Mouse (Mus musculus) left cerebral cortex, adult 11 months (tissue): Measurements from ENCODE around the gene Slc29a1.

Experiments used
- DNase-seq: peaks from one replicate; pipeline ENCODE4 v3.0.0; 2022; ENCODE audit warnings: low spot score

The Slc29a1 gene

GRCm38 (mm10) chr17:45589236-45589635, 10.2 kb downstream of the Slc29a1 start:
- DNase-seq = no peak

DNA sequence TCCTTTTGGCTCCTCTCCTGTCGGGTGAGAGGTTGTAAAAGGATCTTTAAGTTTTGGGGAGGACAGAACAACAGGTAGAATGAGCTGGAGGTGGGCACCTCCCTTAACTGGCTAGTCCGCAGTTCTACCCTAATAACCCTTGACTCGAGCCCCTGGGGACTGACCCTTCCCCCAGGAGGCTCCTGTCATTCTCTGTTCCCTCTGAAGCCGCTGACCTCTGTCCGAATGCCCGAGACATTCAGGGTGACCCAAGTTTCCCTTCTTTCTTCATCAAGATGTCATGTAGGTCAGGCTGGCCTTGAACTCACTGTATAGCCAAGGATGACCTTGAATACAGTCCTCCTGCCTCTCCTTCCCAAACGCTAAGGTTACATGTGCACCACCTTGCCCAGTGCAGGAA, 11.0 kb downstream of the Slc29a1 start:
- no peak for DNase-seq

DNA sequence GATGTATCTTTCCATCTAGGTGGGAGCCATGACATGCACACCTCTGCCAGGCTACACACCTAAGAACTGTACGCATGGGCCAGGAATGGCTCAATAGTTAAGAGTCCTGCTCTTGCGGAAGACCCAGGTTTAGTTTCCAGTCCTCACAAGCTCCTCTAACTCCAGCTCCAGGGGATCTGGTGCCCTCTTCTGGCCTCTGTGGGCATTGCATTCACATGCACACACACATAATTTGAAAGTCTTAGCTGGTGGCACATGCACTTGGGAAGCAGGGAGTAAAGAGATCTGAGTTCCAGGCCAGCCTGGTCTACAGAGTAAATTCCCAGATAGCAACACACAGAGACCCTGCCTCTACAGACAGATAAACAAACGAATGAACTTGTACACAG, 13.0 kb downstream of the Slc29a1 start:
- no peak for DNase-seq

DNA sequence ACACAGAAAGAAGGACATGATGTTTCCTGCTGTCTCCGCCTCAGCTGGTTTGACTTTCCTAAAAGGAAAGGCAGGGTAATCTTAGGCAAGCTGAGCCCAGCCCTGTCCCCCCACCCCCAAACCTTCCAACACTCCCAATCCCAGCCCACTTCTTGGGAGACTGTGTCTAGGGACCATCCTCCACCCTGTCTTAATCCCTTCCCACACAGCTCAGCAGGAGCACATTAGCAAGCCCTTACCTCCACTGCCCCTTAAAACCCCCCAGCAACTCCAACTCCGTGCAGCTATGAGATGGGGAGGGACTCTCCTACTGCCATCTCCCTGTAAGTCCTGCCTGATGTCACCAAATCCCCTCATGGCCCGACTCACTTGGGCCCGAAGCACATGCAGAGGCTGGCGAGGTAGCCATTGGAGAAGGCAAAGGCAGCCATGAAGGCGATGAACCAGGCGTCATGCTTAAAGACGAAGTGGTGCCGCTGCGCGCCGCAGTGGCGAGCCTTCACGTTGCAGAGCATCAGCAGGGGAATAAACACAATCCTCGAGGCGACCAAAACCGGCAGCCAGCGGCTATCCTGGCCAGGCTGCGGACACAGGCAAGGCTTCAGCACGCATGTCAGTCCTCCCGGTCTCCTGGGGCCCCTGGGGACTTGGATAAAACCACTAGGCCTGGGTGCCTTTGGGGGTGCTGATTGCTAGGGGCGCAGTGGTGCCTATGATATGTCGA, 13.5 kb downstream of the Slc29a1 start:
- DNase-seq = no peak

DNA sequence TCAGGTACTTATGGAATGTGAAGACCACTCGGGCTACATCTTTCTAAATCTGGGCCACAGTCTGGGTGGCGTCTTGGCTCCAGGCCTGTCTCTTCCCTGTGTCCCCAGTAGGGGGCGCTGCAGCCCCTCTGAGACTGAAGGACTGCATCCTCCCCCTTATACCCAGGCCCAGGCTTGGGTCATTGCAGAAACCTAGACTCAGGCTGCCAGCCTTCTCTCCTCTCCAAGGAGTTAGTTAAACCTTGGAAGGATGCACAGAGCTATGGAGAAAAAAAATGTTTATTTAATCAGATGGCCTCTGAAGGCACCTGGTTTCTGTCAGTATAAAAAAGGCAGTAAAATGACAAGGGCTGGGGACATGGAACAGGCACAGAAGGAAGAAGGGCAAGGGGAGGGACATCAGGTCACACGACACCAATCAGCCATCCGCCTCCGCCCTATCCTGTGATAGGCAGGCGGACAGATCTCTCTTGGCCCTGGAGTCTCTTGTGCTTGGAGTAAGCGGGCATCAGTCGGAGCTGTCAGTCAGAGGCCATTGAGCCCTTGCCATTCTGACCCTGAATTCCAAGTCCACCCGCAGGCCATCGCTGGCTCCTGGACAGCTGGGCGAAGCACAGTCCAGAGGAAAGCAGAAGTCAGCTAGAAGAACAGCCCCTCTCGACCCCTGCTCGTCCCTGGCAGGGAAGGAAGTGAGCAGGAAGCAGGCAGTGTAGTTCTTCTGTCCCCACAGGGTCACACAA, 14.3 kb downstream of the Slc29a1 start:
- no peak for DNase-seq

DNA sequence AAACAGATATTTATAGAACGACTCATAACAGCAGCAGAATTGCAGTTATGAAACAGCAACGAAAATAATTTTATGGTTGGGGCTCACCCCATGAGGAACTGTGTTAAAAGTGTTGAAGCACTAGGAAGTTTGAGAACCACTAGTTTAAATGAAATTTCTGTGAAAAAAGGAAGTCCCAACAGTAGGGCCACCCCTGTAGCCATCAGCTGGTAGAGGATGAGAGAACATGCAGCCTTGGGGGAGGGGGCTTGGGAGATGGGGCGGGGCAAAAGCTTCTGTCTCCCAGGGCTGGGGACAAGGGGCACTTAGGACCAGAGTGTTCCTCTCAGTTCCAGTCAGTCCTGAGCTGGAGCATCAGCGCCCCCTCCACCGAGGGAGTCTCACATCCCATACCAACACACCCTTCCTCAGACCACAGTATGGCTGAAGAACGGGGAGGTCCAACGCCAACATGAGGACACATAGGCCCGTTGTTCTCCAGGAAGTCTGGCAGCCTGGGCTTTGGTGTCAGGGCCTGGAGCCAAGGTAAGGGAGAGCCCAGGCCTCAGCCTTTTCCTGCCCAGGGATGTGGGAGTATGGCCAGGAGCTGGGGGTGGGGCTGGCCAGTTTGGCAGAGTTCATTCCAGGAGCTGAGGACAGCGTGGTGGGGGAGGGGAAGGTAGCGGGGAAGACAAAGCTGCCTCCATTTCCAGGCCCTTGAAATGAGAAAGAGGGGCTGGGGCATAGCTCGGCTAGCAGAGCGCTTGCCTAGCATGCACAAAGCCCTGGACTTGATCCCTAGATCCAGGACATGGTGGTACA, 15.1 kb downstream of the Slc29a1 start:
- no peak for DNase-seq

DNA sequence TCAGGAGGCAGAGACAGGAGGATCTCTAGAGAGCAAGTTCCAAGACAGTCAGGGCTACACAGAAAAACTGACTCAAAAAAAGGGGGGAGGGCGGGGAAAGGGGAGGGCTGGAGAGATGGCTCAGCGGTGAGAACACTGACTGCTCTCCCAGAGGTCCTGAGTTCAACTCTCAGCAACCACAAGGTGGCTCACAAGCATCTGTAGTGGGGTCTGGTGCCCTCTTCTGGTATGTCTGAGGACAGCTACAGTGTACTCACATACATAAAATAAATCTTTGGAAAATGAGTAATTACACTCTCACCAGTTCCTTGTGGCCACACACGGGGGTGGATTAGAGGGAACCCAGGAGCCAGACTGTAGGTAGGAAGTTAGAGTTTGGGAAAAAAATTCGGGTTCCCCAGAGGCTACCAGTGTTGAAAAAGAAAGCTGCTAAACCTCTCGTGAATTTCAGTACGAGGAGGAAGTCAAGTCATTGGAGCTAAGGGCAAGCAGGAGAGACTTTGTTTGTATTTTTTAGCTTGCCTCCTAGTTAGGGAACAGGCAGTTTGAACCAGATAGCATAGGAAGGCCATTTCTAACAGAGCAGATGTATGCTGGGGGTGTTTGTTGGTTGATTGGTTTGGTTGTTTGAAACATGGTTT, 16.6 kb downstream of the Slc29a1 start:
- no peak for DNase-seq

DNA sequence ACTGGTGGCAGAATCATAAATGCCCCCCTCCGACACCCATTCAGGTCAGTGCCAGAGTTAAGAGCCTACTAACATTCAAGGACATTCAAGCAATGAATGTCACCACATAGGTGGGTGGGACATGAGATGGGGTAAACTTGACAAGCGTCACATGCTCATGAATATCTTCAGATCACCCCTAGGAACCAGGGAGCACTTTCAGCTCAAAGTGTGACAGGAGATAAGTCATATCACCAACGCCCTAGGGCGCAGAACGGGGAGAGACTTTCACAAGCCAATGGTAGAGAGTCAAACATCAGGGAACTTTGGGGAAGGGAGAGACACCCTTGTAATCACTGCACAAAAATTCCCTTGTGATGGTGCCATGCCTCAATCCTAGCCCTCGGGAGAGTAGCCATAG, 17.2 kb downstream of the Slc29a1 start:
- no peak for DNase-seq

GRCm38 (mm10) chr17:45581567-45581983, 17.8 kb downstream of the Slc29a1 start:
- DNase-seq = no peak

- no peak for DNase-seq
These were observed 18.4 kb downstream of the Slc29a1 start for GRCm38 (mm10) chr17:45580958-45581477.

GRCm38 (mm10) chr17:45579554-45579953, 19.9 kb downstream of the Slc29a1 start:
- DNase-seq = no peak

DNA sequence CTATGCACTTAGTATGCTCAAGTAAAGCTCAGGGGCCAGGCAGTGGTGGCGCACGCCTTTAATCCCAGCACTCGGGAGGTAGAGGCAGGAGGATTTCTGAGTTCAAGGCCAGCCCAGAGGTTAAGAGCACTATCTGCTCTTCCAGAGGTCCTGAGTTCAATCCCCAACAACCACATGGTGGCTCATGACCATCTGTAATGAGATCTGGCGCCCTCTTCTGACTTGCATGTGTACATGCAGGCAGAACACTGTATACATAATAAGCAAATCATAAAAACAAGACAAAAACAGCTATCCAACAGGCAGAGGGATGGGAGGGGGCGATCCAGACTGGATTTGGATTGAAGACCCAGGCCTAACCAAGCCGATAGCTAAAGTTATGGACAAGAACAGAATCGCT, 20.6 kb downstream of the Slc29a1 start:
- no peak for DNase-seq

- DNase-seq = no peak
These were observed 21.2 kb downstream of the Slc29a1 start for GRCm38 (mm10) chr17:45578242-45578641.

GRCm38 (mm10) chr17:45575123-45575897, 24.1 kb downstream of the Slc29a1 start:
- DNase-seq = no peak

DNA sequence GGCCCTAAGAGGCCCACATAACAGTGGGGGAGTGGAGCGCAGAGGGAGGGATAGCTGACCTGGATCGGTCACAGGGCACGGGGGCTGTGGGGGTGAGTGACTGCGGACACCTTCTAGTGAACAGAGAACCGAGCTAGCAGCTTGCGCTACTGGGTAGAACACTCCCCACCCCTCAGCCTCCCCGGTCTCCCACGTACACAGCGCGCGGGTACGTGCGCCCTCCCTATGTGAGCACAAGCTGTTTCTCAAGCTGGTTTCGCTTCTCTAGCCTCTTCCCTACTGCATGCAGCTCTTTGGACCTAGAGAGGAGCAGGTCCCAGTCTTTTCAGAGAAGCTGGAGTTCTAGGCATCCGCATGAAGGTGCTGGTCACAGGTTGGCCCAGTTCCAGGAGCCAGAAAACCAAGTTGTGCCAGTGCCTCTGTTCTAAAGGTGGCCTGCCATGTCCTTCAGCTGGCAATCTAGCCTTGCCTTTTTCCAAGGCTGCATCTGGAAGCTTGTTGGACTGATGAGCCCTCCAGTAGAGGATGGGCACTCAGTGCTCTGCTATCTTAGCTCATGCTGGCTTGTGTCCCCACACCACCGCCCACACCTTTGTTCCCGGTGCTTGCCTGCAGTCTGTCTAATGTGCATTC, 25.2 kb downstream of the Slc29a1 start:
- peak; percentile 82 for DNase-seq

- peak; percentile 94 for DNase-seq
These were observed 25.7 kb downstream of the Slc29a1 start for GRCm38 (mm10) chr17:45573780-45574123.

GRCm38 (mm10) chr17:45573087-45573779, 26.2 kb downstream of the Slc29a1 start, which contains the start of gene Hsp90ab1:
TSS of gene Hsp90ab1 (minus strand) at chr17:45573271.
- peak; percentile 97 for DNase-seq

GRCm38 (mm10) chr17:45572103-45573086, 27.0 kb downstream of the Slc29a1 start:
- peak; percentile 65 for DNase-seq

DNA sequence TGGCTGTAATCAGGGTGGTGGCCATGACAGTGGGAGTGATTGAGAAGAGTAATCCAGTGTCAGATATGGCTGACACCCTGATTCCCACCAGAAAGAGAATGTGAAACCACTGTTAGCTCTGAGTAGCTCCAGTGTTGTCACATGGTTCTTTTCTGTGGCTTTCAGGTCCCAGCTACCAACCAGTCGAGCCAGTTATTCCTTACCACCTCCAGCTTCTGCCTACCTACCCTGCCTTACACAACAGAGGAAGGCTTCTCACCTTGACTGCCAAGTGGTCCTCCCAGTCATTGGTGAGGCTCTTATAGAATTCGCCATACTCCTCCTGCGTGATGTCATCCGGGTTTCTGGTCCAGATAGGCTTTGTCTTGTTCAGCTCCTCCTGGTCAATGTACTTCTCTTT, 29.4 kb downstream of the Slc29a1 start:
- no peak for DNase-seq
